Mouse (Mus musculus) retina, adult 2 months (tissue): ENCODE results near the gene Adarb1.

ENCODE experiments used
- DNase-seq: peaks from one replicate; pipeline ENCODE4 v3.0.0-alpha.2; 2012; ENCODE audit warnings: low read depth, low spot score

Gene Adarb1

DNA sequence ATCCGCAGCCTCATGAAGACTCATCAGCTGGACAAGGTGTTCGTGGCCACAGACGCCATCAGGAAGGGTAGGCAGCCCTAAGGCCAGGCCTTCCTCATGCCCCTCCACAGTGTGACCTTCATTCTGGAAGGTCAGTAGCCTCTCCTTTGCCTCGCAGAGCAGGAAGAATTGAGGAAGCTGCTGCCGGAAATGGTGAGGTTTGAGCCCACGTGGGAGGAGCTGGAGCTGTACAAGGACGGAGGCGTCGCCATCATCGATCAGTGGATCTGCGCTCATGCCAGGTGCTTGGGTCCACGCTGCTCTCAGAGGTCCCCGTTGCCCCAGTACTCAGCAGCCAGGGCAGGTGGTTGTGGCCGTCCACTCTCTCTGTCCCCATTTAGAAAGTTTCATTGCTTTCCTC lies 151.0 kb downstream of the Adarb1 start:
- no peak for DNase-seq

DNA sequence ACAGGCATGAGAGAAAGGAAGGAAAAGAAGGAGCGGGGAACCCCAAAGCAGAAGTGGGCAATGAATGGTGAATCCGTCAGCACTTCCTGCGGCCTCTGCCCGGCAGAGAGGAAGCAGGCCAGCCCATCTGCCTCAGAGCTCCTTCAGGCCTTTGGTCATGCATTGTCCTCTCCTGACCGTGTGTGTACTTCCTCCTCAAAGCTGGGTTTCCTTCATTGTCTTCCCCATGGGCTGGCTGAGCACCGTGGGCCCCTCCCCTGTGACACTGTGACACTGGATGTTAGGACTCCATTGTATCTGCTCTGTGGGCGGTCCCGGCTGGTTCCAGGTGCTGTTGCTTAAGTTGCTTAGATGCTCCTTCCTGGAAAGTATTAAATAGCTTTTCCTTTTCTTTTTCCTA lies 151.8 kb downstream of the Adarb1 start:
- no peak for DNase-seq

DNA sequence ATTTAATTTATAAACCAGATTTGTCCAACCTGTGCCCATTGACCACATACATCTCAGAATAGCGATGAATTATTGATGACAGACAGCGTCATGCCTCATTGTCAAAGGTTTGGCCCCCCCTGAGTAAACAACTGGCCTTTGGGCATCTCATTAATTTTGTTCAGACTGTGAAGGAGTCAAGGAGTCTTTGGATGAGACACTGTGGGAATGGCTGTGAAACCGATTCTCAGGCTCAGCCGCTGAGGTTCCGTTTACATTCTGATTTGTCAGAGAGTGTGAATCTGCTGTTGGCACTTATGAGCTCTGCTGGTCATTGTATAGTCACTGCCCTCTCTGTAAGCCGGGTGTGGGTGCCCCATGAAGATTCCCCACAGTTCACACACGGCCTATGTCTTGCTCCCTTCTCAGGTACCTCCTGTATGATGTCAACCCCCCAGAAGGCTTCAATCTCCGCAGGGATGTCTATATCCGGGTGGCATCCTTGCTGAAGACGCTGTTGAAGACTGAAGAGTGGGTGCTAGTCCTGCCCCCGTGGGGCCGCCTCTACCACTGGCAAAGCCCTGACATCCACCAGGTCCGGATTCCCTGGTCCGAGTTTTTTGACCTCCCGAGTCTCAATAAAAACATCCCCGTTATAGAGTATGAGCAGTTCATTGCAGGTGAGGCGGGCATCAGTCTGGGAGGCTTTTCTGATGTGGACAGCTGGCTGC lies 157.7 kb downstream of the Adarb1 start:
- DNase-seq, result no peak

DNA sequence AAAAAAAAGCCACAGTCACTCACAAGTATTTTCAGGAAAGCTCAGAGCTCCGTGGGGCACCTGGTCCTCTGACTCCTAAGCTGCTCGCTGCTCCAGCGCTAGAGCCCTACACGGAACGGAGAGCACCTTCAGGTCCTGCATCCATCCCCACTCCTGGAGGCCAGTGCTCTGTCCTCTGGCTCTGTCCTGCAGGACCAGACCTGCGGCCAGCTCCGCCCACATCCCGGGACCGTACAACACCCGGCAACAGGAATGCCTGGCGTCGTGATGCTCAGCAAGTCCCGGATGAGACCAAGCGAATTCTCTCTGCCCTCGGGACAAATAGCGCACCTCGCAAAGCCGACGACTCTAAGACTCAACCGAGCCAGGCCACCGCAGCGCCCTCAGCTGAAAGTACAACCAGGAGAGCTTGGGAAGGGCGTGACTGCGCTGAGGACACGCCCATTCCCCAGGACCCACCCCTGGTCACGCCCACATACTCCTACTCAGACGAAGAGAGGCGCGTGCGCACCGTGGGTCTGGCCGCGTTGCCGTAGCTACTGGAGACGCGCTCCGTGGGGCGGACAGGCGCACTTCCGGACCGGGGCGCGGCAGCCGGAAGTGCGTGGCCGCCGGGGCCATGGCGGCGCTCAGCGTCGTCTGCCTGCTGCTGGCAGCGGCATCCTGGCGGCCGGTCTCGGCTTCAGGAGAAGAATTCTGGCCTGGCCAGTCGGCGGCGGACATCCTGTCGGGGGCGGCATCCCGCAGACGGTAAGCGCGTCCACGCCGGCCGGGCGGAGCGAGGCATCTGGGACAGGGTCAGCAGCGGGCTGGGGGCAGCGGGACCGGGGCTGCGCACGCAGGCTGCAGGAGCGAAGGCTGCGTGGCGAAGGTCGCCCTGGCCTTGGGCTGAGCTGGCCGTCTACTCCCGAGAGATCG lies 159.1 kb downstream of the Adarb1 start, which contains the start of gene Pofut2:
Gene Pofut2 (plus strand): TSS at position 515 of the 918 bp plus-strand sequence.
- DNase-seq, result peak; percentile 94

DNA sequence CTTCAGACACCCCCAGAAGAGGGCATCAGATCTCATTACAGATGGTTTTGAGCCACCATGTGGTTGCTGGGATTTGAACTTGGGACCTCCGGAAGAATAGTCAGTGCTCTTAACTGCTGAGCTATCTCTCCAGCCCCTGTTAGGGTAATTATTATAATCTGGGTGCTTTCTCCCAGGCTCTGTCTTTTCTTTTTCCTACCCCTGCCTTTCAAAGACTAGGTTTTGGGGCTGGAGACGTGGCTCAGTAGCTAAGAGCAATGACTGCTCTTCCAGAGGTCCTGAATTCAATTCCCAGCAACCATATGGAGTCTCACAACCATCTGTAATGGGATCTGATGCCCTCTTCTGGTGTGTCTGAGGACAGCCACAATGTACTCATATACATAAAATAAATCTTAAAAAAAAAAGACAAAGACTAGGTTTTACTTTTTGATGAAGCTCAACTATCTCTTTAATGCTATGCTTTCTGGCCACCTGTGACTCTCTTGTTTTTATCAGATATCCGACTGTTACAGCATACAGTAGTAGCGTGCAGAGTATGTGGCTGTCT lies 160.0 kb downstream of the Adarb1 start:
- DNase-seq, result no peak

DNA sequence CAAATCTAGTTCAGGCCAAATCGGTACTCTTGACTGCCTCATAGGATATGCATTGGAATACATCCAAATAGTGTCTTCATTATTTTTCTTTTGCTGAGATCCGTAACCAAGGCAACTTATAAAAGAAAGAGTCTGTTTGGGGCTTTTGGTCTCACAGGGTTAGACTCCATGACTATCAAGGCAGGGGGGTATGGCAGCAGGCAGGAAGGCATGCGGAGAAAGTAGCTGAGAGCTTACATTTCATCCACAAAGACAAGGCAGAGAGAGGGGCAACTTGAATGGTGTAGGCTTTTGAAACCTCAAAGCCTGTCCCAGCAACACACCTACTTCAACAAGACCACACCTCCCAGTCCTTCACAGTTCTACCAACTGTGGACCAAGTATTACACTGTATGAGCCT lies 162.4 kb downstream of the Adarb1 start:
- no peak for DNase-seq

DNA sequence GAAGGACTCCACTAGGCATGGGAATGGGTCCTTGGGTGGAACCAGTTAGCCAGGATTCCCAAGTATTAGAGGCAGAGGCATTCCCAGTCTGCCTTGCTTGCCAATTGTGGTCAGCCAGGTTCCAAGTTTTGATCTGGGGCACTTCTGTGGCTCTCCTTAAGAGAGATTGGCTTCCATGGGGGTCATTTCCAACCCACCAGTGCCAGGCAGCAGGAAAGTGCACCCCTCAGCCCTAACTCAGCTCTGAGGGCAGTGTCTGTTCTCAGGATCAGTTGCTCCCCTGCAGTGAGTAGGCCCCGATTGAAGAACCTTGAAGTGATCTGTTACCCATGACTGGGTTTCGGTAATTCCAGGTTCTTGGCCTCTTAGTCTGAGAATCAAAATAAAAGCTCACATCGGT lies 162.8 kb downstream of the Adarb1 start:
- DNase-seq, result no peak

DNA sequence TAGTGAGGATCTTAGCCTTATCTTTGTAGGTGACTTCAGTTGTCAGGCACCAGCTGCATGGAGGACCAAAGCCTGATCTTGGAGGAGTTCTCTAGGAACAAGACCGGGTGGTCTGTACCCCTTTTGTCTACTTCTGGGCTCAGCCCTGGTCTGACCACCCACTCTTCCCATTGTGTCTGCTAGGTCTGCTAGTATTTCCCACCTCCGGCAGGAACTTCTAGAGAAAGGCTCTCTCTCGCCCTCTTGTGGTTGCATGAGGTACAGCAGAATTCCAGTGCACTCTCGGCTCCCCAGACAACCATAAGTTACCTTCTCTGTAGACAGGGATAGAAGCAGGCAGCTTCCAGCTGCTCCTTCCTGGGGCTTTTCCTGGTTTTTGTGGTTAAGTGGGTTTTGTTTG lies 165.3 kb downstream of the Adarb1 start:
- DNase-seq, result peak; percentile 50

DNA sequence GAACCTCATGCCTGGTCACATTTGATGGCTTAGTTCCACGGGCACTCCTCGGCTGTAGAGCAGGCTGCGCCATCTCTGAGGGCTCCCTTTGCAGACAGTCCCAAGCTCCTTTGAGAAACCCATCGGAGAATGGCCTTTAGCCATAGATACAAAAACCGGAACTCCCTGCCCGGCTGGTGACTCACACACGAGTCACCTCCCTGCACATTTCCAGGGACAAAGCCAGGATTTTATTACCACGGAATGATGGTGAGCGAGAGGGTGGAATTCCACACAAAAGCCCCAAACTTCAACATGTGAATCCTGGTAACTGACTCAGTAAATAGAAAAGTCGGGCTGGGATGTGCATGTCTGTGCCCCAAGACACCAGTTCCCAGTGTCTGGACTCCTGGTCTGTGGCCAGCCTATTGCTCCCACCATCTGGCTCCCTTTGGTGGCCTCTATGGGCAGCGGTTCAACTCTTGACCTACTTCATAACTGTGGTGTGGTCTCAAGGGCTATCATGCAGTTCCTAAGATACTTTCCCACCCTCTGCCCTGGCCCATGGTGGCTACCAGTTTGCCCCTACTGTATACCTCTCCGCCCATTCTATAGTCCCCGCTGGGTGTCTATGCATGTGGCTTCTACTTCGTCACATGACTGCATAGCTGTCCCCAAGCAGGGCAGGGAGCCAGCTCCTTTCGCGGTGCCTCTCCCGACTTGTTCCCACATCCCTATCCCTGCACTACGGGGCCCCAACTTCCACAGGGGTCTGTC lies 166.1 kb downstream of the Adarb1 start:
- DNase-seq, result no peak

DNA sequence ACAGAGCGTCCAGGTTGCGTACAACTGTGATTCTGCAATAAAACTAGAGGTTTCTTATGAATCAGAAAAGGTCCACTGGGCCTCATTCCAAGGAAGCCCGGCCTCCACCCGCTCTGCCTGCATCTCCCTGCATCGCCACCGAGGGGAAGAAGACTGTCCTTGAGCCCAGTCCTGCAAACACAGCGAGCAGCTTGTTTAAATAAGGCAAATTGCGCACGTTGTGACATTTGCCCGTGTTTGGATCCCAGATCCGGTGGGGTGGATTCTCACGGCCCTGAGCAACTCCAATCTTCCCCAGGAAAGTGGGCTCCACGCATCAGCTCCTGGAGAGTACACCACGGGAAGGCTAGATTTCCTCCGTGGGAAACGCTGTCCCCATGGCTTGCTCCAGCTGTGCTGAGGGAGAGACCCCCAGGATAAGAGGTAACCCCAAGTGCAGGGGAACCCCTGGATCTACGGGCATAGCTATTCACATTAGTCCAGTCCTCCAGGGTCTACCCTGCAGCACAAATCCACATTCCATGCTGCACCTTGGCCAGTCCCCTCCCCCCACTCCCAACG lies 166.8 kb downstream of the Adarb1 start:
- no peak for DNase-seq

DNA sequence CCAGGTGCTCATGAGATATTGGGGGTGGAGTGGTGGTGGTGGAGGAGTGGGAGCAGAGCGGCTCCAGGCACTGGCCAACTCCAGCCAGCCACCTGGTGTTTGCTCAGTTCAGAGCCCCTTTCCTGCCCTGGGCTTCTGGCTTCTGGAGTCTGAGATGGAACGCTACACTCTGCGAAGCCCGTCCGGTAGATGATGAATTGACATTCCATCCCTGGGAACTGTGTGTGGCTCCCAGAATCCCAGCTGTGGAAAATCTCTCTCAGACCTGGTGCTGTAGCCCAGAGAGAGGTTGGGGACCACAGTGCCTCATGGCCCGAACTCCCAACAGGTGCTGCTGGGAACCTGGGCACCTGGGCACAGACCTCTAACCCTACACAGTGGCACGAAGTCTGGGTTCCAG lies 170.4 kb downstream of the Adarb1 start:
- DNase-seq, result no peak

DNA sequence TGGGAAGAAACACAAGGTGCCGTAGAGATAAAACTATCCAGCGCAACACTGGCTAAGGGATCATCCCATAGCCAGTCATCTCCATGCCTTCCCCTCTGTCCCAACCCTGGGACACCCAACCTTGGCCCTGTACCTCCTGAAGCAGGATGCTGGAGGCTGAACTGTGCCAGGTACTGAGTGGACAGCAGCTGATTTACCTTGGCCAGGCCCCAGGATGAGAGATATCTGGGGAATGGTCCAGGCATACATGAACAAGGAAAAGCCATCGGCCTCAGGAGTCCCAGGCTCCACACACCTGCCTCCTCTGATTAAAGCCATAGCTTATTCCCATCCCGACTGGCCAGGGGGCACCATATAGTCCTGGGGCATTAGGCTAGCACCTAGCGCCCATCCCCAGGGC lies 171.0 kb downstream of the Adarb1 start:
- no peak for DNase-seq

DNA sequence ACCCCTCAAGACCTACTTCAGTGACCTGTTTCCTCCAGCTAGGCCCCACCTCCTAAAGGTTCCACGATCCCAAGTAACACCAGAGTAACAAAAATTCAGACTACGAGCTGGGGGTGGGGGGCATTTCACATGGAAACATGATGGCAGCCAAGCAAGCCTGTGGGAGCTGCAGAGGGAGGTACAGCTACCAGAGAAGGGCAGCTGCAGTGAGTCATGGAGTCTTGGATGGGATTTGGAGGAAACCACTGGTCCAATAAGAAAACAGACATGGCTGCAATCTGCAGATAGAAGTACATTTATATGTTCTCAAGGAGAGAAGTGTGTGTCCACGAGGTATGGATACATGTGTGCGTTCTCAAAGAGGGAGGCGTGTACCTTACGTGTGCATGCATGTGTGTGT lies 173.3 kb downstream of the Adarb1 start:
- DNase-seq, result no peak

DNA sequence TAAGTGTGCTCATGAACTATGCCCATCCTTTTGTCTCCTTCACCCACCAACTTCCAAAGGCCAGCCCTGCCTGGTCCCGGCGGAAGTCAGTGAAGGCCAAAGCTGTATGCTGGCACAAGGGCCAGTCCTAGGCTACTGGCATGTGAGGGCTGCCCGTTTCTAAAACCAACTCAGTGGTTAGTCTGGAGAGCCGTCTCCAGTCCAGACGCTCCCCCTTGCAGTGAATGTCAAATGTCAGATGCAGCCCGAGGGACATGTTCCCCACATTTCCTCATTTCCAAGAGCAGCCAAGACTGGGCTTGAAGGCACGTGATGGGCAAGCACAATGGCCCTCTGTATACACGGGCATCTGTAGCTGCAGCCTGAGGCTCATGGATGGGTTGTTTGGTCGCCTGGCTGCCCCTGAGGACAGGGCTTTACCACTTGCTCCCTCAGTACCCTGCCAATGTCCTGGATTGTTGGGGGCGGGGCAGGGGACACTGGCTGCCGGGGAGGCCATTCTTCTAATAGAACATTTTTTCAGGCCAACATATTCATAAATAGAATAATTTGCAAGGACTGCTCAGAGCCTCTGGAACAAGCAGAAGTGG lies 174.4 kb downstream of the Adarb1 start:
- no peak for DNase-seq

DNA sequence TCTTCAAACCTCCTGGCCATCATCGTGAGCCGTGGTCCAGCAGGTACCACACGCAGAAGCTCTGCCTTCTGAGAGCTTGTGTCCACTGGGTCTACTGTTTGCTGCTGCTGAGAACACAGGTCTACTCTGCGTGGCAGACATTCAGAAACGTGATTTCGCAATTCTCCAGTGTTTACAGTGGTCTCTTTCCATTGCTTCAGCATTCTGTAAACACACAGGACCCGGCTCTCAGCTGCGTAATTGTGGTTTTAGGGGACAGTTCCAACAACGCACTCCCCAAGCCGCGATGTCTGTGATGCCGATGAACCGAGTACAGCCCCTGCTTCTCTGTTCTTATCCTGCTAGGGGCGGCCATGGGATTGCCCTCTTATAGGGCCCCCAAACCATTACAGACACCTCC lies 175.2 kb downstream of the Adarb1 start:
- no peak for DNase-seq

DNA sequence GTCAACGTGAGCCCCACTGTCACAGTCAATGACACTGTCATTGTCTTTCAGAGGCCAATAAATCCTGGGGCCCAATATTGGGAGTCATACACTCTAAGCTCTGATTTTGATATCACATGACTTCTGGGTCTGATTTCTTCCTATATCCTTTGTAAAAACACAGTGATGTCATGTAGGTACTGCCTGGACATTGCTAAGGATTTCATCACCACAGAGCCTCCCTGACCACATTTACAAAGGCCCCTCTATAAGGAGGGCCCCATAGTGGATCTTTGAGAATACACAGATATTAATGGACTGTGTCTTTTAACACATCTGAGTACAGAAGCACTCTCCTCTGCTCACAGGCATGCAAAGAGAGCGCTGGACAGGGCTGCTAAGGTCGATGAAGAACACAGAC lies 175.7 kb downstream of the Adarb1 start:
- DNase-seq, result no peak

DNA sequence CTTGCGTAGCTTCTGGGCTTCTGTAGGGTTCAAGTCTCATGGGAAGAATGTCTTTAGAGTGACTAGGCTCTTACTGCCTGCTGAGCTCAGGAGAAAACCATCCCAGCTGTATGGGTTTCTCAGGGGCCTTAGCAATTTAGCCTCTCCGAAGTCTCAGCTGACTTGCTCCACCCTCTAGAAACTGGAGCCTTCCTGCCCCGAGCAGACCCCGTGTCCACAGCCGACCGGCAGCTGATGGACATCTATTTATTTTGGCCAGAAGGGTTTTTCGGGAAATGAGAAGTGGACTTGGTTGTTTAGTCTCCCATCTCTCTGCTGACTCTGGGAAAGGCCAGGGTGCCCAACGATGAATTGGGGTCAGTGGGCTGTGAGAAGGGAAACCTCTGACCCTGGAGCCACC lies 177.3 kb downstream of the Adarb1 start:
- DNase-seq, result no peak
